Mouse (Mus musculus) erythroid progenitor cell, adult 5-6 weeks (primary cell): Measurements from ENCODE around the gene Gm10153. TPM values are rescaled to one million over a fixed set of nuclear protein-coding genes. Genes with fewer than 3 reads are reported as not detected.
"Not testable (repeated sequence)": the region's sequence is repeated elsewhere in the genome, so short reads cannot be mapped to it uniquely, and the experiment has no call there.

Experiments
- ATAC-seq: replicated peaks from 2 replicates; pipeline ENCODE4 v1.8.0; 2016; ENCODE audit warnings: moderate number of reproducible peaks, mild to moderate bottlenecking, moderate TSS enrichment, inconsistent platforms; ENCODE audit not compliant: poor library complexity, low FRiP score, severe bottlenecking
- total RNA-seq, 2 experiments: library from RNA; stranded (forward) in 1 of 2; stranded (reverse) in 1 of 2; fragments of 150-400 nt in 1 of 2; fragments of 186-747, 209-891 nt in 1 of 2; gene quantifications; 2 replicates each; pipeline versions ENCODE4 v1.2.3 to v1.2.4; 2015 to 2017; ENCODE audit warnings: low replicate concordance in 2 of 2

The Gm10153 gene
- total RNA-seq, 2 experiments from 2014 or later, result not detected

DNA sequence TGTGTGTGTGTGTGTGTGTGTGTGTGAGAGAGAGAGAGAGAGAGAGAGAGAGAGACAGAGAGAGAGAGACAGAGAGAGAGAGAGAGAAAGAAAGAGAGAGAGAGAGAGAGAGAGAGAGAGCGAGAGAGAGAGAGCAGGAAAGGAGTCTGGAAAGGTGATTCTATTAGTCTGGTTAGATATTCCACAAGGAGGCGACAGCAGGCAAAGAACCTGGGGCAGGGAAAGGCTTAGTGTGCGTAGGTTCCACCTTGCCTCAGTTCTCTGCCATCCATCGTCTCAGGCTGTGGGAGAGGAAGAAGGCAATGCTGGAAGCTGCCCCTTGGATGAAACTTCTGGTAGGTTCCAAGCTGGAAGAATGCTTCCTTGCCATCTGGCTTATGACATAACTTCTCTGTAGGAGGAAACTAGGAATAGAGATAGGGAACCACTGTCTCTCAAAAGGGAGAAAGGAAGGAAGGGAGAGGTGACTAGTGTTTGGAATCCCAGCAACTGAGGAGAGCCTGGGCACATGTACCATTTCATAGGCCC is 44.7 kb downstream of the Gm10153 start:
- no peak for ATAC-seq

DNA sequence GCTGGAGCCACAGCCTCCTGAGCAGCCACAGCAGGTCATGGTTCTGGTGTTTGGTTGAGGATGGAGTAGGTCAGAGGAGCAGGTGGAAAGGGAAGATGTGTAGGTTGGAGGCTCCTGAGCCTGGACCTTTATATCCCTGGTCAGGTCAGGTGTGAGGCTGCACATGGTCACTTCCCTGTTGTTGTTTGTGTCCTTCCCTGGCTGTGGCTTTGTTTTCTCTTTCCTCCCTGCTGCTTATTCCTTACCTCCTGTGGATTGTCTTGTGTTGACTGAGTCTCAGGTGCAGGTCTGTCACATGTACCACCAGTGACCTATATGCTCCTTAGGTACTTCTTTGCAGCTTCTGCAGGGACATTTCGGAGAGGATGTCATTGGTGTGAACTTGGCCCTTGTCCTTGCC is 45.7 kb downstream of the Gm10153 start, which contains the start of gene Gm45337:
Gm45337 (minus strand) TSS at position 101 of the 400 bp plus-strand sequence.
- ATAC-seq, result no peak

DNA sequence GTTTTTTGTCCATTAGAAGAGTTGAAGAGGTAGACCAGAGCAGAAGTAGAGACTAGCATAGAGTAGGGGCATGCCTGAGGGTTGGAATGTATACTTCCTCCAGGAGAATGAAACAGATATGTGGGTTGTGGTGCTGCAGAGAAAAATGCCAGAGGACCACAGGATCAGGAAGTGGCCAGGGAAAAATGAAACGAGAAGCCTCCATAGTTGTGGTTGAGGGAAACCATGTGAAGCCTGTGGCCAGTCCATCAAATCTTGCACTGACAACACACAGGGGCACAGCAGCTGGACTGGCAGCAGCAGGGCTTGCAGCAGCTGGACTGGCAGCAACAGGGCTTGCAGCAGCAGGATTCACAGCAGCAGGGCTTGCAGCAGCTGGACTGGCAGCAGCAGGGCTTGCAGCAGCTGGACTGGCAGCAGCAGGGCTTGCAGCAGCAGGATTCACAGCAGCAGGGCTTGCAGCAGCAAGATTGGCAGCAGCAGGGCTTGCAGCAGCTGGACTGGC is 46.6 kb downstream of the Gm10153 start:
- not testable (repeated sequence) for ATAC-seq

GRCm38 (mm10) chr7:142140696-142141095 is 49.5 kb downstream of the Gm10153 start:
- ATAC-seq, result no peak

Other genes with a start within 250 kb of the Gm10153 start
- not detected in 2 replicates for gene Brsk2, start 240.6 kb downstream of the Gm10153 start, total RNA-seq (2015; ENCODE audit: low replicate concordance)
- 0.26 TPM in 1 of 2 replicates, not detected in the other for gene Brsk2, start 240.6 kb downstream of the Gm10153 start, total RNA-seq (2017; ENCODE audit: low replicate concordance)
- 74.6 and 92.6 TPM in 2 replicates for gene Mob2, start 129.3 kb downstream of the Gm10153 start, total RNA-seq (2015; ENCODE audit: low replicate concordance)
- gene Mob2, start 129.3 kb downstream of the Gm10153 start, total RNA-seq (2017; ENCODE audit: low replicate concordance), result 59.1 and 69.3 TPM in 2 replicates
- gene Dusp8, start 94.5 kb downstream of the Gm10153 start, total RNA-seq (2015; ENCODE audit: low replicate concordance), result 21.6 and 23.5 TPM in 2 replicates
- 8.1 and 11.2 TPM in 2 replicates for gene Dusp8, start 94.5 kb downstream of the Gm10153 start, total RNA-seq (2017; ENCODE audit: low replicate concordance)
- gene Gm45618, start 69.7 kb downstream of the Gm10153 start, total RNA-seq (2015; ENCODE audit: low replicate concordance), result not detected in 2 replicates
- not detected in 2 replicates for gene Gm45618, start 69.7 kb downstream of the Gm10153 start, total RNA-seq (2017; ENCODE audit: low replicate concordance)
- not detected in 2 replicates for gene Gm39115, start 54.4 kb downstream of the Gm10153 start, total RNA-seq (2015; ENCODE audit: low replicate concordance)
- not detected in 2 replicates for gene Gm39115, start 54.4 kb downstream of the Gm10153 start, total RNA-seq (2017; ENCODE audit: low replicate concordance)
- gene Gm45337, start 45.8 kb downstream of the Gm10153 start, total RNA-seq (2015; ENCODE audit: low replicate concordance), result not detected in 2 replicates
- not detected in 2 replicates for gene Gm45337, start 45.8 kb downstream of the Gm10153 start, total RNA-seq (2017; ENCODE audit: low replicate concordance)
- gene Gm29735, start 33.3 kb downstream of the Gm10153 start, total RNA-seq (2015; ENCODE audit: low replicate concordance), result not detected in 2 replicates
- gene Gm29735, start 33.3 kb downstream of the Gm10153 start, total RNA-seq (2017; ENCODE audit: low replicate concordance), result not detected in 2 replicates
- gene Gm4553, start 24.6 kb downstream of the Gm10153 start, total RNA-seq (2015; ENCODE audit: low replicate concordance), result not detected in 2 replicates
- not detected in 2 replicates for gene Gm4553, start 24.6 kb downstream of the Gm10153 start, total RNA-seq (2017; ENCODE audit: low replicate concordance)
- gene Krtap5-2, start 14.4 kb downstream of the Gm10153 start, total RNA-seq (2015; ENCODE audit: low replicate concordance), result not detected in 2 replicates
- gene Krtap5-2, start 14.4 kb downstream of the Gm10153 start, total RNA-seq (2017; ENCODE audit: low replicate concordance), result not detected in 2 replicates
- not detected in 2 replicates for gene Krtap5-3, start 11.0 kb upstream of the Gm10153 start, total RNA-seq (2015; ENCODE audit: low replicate concordance)
- gene Krtap5-3, start 11.0 kb upstream of the Gm10153 start, total RNA-seq (2017; ENCODE audit: low replicate concordance), result not detected in 2 replicates
- not detected in 2 replicates for gene Gm7579, start 21.5 kb upstream of the Gm10153 start, total RNA-seq (2015; ENCODE audit: low replicate concordance)
- not detected in 2 replicates for gene Gm7579, start 21.5 kb upstream of the Gm10153 start, total RNA-seq (2017; ENCODE audit: low replicate concordance)
- gene Krtap5-5, start 39.6 kb upstream of the Gm10153 start, total RNA-seq (2015; ENCODE audit: low replicate concordance), result not detected in 2 replicates
- not detected in 2 replicates for gene Krtap5-5, start 39.6 kb upstream of the Gm10153 start, total RNA-seq (2017; ENCODE audit: low replicate concordance)
- gene Gm40460, start 50.7 kb upstream of the Gm10153 start, total RNA-seq (2015; ENCODE audit: low replicate concordance), result not detected in 2 replicates
- not detected in 2 replicates for gene Gm40460, start 50.7 kb upstream of the Gm10153 start, total RNA-seq (2017; ENCODE audit: low replicate concordance)
- gene Gm2431, start 68.0 kb upstream of the Gm10153 start, total RNA-seq (2015; ENCODE audit: low replicate concordance), result not detected in 2 replicates
- gene Gm2431, start 68.0 kb upstream of the Gm10153 start, total RNA-seq (2017; ENCODE audit: low replicate concordance), result not detected in 2 replicates
- not detected in 2 replicates for gene Gm4559, start 84.0 kb upstream of the Gm10153 start, total RNA-seq (2015; ENCODE audit: low replicate concordance)
- not detected in 2 replicates for gene Gm4559, start 84.0 kb upstream of the Gm10153 start, total RNA-seq (2017; ENCODE audit: low replicate concordance)
- gene Krtap5-1, start 106.7 kb upstream of the Gm10153 start, total RNA-seq (2015; ENCODE audit: low replicate concordance), result not detected in 2 replicates
- not detected in 2 replicates for gene Krtap5-1, start 106.7 kb upstream of the Gm10153 start, total RNA-seq (2017; ENCODE audit: low replicate concordance)
- not detected in 2 replicates for gene Krtap5-4, start 113.2 kb upstream of the Gm10153 start, total RNA-seq (2015; ENCODE audit: low replicate concordance)
- gene Krtap5-4, start 113.2 kb upstream of the Gm10153 start, total RNA-seq (2017; ENCODE audit: low replicate concordance), result not detected in 2 replicates
- not detected in 2 replicates for gene Ifitm10, start 183.4 kb upstream of the Gm10153 start, total RNA-seq (2015; ENCODE audit: low replicate concordance)
- gene Ifitm10, start 183.4 kb upstream of the Gm10153 start, total RNA-seq (2017; ENCODE audit: low replicate concordance), result not detected in 2 replicates
- not detected in 2 replicates for gene Gm49369, start 192.3 kb upstream of the Gm10153 start, total RNA-seq (2015; ENCODE audit: low replicate concordance)
- 143 and 216 TPM in 2 replicates for gene Gm49369, start 192.3 kb upstream of the Gm10153 start, total RNA-seq (2017; ENCODE audit: low replicate concordance)
- 207 and 227 TPM in 2 replicates for gene Ctsd, start 197.6 kb upstream of the Gm10153 start, total RNA-seq (2015; ENCODE audit: low replicate concordance)
- gene Ctsd, start 197.6 kb upstream of the Gm10153 start, total RNA-seq (2017; ENCODE audit: low replicate concordance), result 161 and 184 TPM in 2 replicates
- gene Syt8, start 244.5 kb upstream of the Gm10153 start, total RNA-seq (2015; ENCODE audit: low replicate concordance), result not detected in 2 replicates
- gene Syt8, start 244.5 kb upstream of the Gm10153 start, total RNA-seq (2017; ENCODE audit: low replicate concordance), result not detected in 2 replicates